Mouse (Mus musculus) right cerebral cortex, adult 2 months (tissue): ENCODE results near the gene Ms4a4c.
"Not testable (repeated sequence)": the region's sequence is repeated elsewhere in the genome, so short reads cannot be mapped to it uniquely, and the experiment has no call there.

Source experiments
- DNase-seq, 2 experiments: peaks; one replicate each; pipeline ENCODE4 v3.0.0; 2021 to 2022; ENCODE audit warnings: low spot score in 2 of 2

Gene Ms4a4c

GRCm38 (mm10) chr19:11464795-11465194 is 60.2 kb downstream of the Ms4a4c start:
- DNase-seq = not testable (repeated sequence)

DNA sequence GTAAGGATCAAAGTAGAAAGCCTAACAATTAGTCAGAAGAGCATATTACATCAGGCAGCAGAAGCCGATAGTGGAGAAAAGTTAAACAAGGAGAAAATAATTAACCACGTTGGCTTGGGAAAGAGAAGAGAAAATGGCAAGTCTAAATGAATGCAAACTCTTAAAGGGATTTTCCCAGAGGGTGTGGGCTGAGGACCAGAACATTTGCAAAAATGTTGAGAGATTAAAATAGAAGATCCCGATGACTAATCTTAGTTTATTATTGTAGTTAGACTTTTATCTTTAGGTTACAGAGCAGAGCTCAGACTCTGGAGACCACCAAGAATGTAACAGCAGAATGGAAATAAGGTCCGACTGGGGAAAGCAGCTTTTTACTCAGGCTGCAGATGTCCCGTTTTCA is 61.9 kb downstream of the Ms4a4c start:
- DNase-seq = no peak

DNA sequence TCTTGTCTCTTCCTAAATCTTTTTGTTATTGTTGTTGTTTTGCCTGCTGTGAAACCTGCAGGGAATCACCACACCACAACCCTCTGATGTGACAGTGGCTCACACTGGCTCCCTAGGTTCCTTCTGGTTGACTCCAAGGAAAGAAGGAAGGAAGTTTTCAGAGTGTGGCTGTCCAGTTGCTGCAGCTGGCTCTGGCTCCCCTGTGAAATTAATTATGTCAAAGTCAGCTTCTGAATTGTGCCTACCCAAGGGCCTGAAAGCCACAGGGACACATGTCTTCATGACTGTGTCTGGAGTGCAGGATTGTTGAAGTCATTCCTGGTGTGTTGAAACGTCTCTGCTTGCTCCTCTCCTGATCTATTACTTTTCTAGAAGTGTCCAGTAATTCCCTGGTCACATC is 63.8 kb downstream of the Ms4a4c start:
- DNase-seq = not testable (repeated sequence)

- DNase-seq = not testable (repeated sequence)
These were observed 64.6 kb downstream of the Ms4a4c start, which contains the start of gene Ms4a6c for GRCm38 (mm10) chr19:11469215-11469614. Gene Ms4a6c, plus strand, starts transcription at chr19:11469366.
